Mouse (Mus musculus) liver, embryonic 16.5 days (tissue): ENCODE data around the gene Dusp22. TPM values are rescaled to one million over a fixed set of nuclear protein-coding genes. Genes with fewer than 3 reads are reported as not detected.

Experiments
- ATAC-seq: fragments of 200-750 bp; cut with Nextera tagmentation; 2 replicates; pipeline ENCODE4 v1.8.0; 2017; ENCODE audit warnings: low read depth, mild to moderate bottlenecking, moderate number of reproducible peaks, moderate library complexity
- H3K27ac ChIP-seq: fragments of 300-500 bp; sonication (generic); 2 replicates; pipeline ENCODE4 v1.5.1; 2014; ENCODE audit warnings: mild to moderate bottlenecking, low read length
- H3K27me3 ChIP-seq: fragments of 300-500 bp; sonication (generic); 2 replicates; pipeline ENCODE4 v1.6.1; 2014; ENCODE audit warnings: low read depth, low read length, mixed read lengths; ENCODE audit not compliant: control insufficient read depth, insufficient read depth
- H3K36me3 ChIP-seq: fragments of 300-500 bp; sonication (generic); 2 replicates; pipeline ENCODE4 v1.6.1; 2014; ENCODE audit warnings: mild to moderate bottlenecking; ENCODE audit not compliant: control insufficient read depth, insufficient read depth
- H3K4me1 ChIP-seq: fragments of 300-500 bp; sonication (generic); 2 replicates; pipeline ENCODE4 v1.6.1; 2014; ENCODE audit warnings: low read depth, low read length, mixed read lengths; ENCODE audit not compliant: control insufficient read depth
- H3K4me2 ChIP-seq: fragments of 300-500 bp; sonication (generic); 2 replicates; pipeline ENCODE4 v1.6.1; 2014; ENCODE audit warnings: low read depth, low read length, mixed read lengths
- H3K4me3 ChIP-seq: fragments of 300-500 bp; sonication (generic); 2 replicates; pipeline ENCODE4 v1.5.1; 2014; ENCODE audit warnings: low read depth, mild to moderate bottlenecking, low read length
- H3K9ac ChIP-seq: fragments of 300-500 bp; sonication (generic); 2 replicates; pipeline ENCODE4 v1.6.1; 2014; ENCODE audit warnings: low read depth, low read length
- H3K9me3 ChIP-seq: fragments of 300-500 bp; sonication (generic); replicated peaks from 2 replicates; pipeline ENCODE4 v1.6.1; 2016; ENCODE audit warnings: low read length; ENCODE audit not compliant: control insufficient read depth
- WGBS: fragments of 180-500 bp; shearing (Covaris S2); extraction: QIAGEN DNeasy Blood & Tissue Kit; methylation state at CpG from one replicate; pipeline ENCODE4 v1.1.7; 2014; ENCODE audit not compliant: insufficient replicate concordance; 5-methylcytosine and 5-hydroxymethylcytosine counted together
- polyA plus RNA-seq: library from polyadenylated mRNA; unstranded; fragments of >200 nt; fragmentation: Nextera tagmentation; extraction: Ambion mirVana; gene quantifications from 2 replicates; pipeline ENCODE4 v1.2.1, GENCODE M21; 2015

Dusp22 gene
- polyA plus RNA-seq, 1 experiment from 2014 or later = 8.2 TPM

- Histone ChIP-seq H3K27me3 (peaks cover 14% of the 10 kb centered on the region), H3K4me2 (no peak overlapping the region), H3K36me3 (no peaks in the 10 kb centered on the region), H3K4me3 (no peak overlapping the region), H3K9ac (no peak overlapping the region), H3K9me3 (no peaks in the 10 kb centered on the region), H3K27ac (no peak overlapping the region), H3K4me1 (no peaks in the 10 kb centered on the region)
- no peak for ATAC-seq
- 34% methylated on average over 3 of the region's 3 CpGs for WGBS
Measured at GRCm38 (mm10) chr13:30755577-30755976, 95.8 kb downstream of the Dusp22 start.

GRCm38 (mm10) chr13:30755998-30756639 lies 96.3 kb downstream of the Dusp22 start:
- no peaks in the 10 kb centered on the region for H3K36me3 ChIP-seq
- H3K27ac ChIP-seq = no peak overlapping the region
- H3K4me3 ChIP-seq = no peak overlapping the region
- H3K4me1 ChIP-seq = no peaks in the 10 kb centered on the region
- WGBS = 56% methylated on average over 9 of the region's 9 CpGs
- H3K9ac ChIP-seq = no peak overlapping the region
- H3K4me2 ChIP-seq = no peak overlapping the region
- ATAC-seq = no peak
- H3K27me3 ChIP-seq = peaks cover 8% of the 10 kb centered on the region
- no peaks in the 10 kb centered on the region for H3K9me3 ChIP-seq

- H3K9me3 ChIP-seq = no peaks in the 10 kb centered on the region
- no peak overlapping the region for H3K4me2 ChIP-seq
- ATAC-seq = no peak
- WGBS = 56% methylated on average over 14 of the region's 14 CpGs
- H3K36me3 ChIP-seq = no peaks in the 10 kb centered on the region
- H3K9ac ChIP-seq = no peak overlapping the region
- no peaks in the 10 kb centered on the region for H3K4me1 ChIP-seq
- no peak overlapping the region for H3K27ac ChIP-seq
- H3K4me3 ChIP-seq = no peak overlapping the region
- no peaks in the 10 kb centered on the region for H3K27me3 ChIP-seq
Measured at GRCm38 (mm10) chr13:30757264-30757900, 97.6 kb downstream of the Dusp22 start.

GRCm38 (mm10) chr13:30758789-30759381 lies 99.1 kb downstream of the Dusp22 start:
- Histone ChIP-seq H3K9ac (no peak overlapping the region), H3K27ac (no peak overlapping the region), H3K36me3 (no peaks in the 10 kb centered on the region), H3K9me3 (no peaks in the 10 kb centered on the region), H3K4me3 (no peak overlapping the region), H3K4me1 (no peaks in the 10 kb centered on the region), H3K27me3 (no peaks in the 10 kb centered on the region), H3K4me2 (no peak overlapping the region)
- no peak for ATAC-seq
- 67% methylated on average over 11 of the region's 11 CpGs for WGBS

- Histone ChIP-seq H3K27ac (no peak overlapping the region), H3K4me2 (no peak overlapping the region), H3K36me3 (no peaks in the 10 kb centered on the region), H3K4me3 (no peak overlapping the region), H3K4me1 (no peaks in the 10 kb centered on the region), H3K9ac (no peak overlapping the region), H3K9me3 (no peaks in the 10 kb centered on the region), H3K27me3 (no peaks in the 10 kb centered on the region)
- 40% methylated on average over 3 of the region's 3 CpGs for WGBS
- no peak for ATAC-seq
Measured at GRCm38 (mm10) chr13:30760374-30761090, 100.7 kb downstream of the Dusp22 start.

Other genes starting within 250 kb of the Dusp22 start
- 170 and 171 TPM in 2 replicates for gene Uqcrfs1, start 114.6 kb upstream of the Dusp22 start, polyA plus RNA-seq
- 0.28 and 0.55 TPM in 2 replicates for gene Irf4, start 89.2 kb downstream of the Dusp22 start, polyA plus RNA-seq